Mouse (Mus musculus) MN1 (cell line): ENCODE results near the gene Tram2.
A peak's percentile ranks its signal among the peaks of the same experiment; 100 is the strongest.

ENCODE experiments used
- DNase-seq: peaks from one replicate; pipeline ENCODE4 v3.0.0-alpha.2; 2016; ENCODE audit warnings: low spot score

The Tram2 gene

GRCm38 (mm10) chr1:21079217-21079773 is at the start of gene Tram2:
Tram2 (minus strand) TSS chr1:21079229.
- peak; percentile 95 for DNase-seq

- no peak for DNase-seq
These were observed 45.8 kb upstream of the Tram2 start for GRCm38 (mm10) chr1:21124713-21125336.

GRCm38 (mm10) chr1:21103784-21104183 is 24.8 kb upstream of the Tram2 start:
- DNase-seq, result no peak

- peak; percentile 53 for DNase-seq
These were observed 22.4 kb upstream of the Tram2 start for GRCm38 (mm10) chr1:21101221-21102006.

GRCm38 (mm10) chr1:21100726-21101125 is 21.7 kb upstream of the Tram2 start:
- DNase-seq, result no peak

DNA sequence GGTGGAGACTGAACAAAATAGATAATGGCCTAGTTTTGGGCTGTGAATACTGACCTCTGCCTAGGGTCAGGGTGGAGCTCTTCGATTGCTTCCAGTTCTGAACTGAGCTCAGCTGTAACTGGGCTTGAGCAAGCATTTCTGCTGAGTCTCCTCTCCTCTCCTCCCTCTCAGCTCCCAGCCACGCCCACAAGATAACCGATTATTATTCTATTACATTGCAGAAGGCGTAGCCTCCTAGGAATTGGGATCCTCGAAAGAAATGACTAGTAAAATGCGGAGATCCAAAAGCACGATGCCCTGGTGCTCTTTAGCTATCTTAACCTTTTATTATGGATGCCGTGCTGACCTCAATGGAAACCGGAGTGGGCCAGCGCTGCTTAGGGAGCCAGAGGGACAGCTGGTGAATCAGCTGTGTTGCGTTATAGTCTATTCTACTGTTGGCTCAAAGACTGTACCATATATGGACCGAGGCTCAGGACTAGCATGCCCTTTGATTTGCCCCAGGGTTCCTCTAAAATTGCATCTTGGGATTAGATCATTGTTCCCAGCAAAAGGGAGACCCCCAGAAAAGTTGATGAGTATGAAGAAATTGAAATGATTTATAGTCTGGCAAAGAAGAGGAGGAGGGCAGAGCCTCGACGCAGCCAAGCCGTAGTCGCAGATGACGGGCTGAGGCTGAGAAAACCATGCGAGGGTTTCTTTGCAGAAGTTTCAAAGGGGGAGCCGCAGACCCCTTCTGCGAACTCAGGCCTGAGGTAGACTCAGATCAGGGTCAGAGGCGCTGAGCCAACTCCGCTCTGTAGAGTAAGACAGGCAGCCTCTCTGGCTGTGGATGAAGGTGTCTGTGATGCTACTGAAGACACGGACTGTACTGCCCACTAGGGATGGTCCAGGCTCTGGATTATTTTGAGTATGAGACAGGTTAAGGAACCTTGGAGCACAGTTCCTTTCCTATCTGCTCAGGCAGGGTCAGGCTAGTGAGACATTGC is 18.3 kb upstream of the Tram2 start:
- no peak for DNase-seq

GRCm38 (mm10) chr1:21094644-21095215 is 15.7 kb upstream of the Tram2 start:
- no peak for DNase-seq

DNA sequence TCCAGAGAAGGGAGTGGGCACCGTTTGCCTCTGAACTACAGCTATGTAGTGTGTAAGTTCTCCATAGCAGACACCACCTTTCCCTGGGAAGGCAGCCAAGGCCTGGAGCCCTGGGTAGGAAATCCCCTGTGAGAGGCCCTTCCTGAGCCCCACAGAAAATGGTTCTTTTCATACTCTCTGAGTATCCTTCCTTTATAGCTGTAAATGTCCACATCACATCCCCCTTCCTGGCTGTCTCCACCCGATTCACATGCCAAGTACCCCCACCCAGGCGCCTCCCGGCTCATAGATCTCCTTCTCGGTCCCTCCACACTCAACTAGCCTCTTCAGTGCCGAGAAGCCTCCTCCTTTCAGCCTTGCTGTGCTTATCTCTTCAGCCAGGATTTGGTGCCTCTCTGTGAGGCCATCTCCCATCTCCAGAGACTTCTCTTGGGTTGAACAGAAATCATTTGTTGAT is 10.7 kb upstream of the Tram2 start:
- DNase-seq, result peak; percentile 33

- peak; percentile 61 for DNase-seq
These were observed 7.3 kb upstream of the Tram2 start for GRCm38 (mm10) chr1:21086291-21086690.

GRCm38 (mm10) chr1:21084661-21085060 is 5.6 kb upstream of the Tram2 start:
- no peak for DNase-seq

DNA sequence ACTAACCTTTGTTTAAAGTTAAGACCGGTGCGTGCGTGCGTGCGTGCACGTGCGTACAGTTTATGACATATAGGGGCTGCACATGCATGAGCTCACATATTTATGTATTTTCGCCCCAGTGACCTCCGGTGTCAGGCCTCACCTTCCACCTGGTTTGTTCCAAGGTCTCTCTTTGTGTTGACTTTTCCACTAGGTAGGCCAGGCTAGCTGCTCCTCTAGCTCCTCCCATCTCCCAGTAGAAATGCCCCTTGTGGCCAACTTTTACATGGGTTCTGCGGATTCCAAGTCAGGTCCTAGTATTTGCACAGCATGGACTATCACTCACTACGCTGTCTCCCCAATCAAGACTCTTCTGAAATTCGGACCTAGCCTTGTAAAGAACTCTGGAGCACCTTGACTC is 1.3 kb upstream of the Tram2 start:
- DNase-seq, result peak; percentile 36

DNA sequence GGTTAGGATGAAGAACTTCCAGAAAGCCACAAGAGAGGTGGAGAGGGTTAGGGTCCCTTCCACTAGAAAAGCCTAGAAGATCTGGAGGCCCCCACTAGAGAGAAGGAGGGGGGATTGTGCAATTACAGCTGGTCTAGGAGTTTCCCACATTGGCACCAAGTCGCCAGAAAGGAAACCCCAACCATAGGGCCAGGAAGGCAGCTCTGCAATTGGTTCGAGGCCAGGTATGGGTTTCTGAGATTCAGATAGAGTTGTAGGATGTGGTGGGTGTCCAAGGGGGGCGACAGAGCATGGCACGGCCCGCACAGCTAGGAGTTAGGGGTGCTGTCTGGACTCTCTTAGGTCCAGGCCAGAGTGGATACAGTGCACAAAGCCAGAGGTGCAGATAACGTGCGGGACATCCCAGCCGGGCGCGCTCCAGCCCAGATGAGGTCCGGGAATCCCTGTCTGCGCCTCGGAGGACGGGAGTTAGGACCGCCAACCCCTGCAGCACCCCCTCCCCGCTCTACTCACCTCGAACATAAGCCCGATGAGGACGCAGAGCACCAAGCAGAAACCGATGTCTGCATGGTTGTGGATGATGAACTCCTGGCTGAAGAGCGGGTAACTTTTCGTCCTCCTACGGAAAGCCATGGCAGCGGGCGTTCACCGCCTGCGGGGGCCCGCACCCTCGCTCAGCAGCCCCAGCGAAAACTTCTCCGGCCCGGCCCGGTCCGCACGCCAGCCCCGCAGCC is 381 bp downstream of the Tram2 start:
- DNase-seq, result no peak

- no peak for DNase-seq
These were observed 1.4 kb downstream of the Tram2 start for GRCm38 (mm10) chr1:21077619-21078018.

- DNase-seq, result no peak
These were observed 1.8 kb downstream of the Tram2 start for GRCm38 (mm10) chr1:21077191-21077590.

DNA sequence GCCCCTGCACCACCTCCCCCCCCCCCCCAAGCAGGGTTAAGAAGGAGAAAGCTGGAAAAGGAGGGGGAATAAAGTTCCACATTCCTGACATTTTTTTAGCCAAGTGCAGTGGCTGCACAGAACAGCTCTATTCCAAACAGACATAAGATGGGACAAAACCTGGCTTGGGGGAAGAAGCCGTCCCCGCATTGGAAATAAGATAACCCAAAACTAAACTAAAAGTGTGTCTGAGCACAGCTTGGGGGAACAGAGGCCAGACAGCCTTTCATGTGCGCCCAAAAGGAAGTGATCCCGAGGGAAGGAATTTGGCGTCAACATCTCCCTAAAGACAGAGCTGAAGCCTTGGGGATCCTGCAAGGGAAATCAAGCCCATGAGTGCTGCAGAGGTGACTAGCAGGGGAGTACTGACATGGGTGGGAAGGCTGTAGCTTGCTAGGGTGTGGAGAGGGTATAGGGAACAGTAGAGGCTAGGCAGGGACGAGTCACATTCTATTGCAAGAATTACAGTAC is 3.0 kb downstream of the Tram2 start:
- no peak for DNase-seq

- no peak for DNase-seq
These were observed 4.8 kb downstream of the Tram2 start for GRCm38 (mm10) chr1:21074231-21074630.

- no peak for DNase-seq
These were observed 6.1 kb downstream of the Tram2 start for GRCm38 (mm10) chr1:21072875-21073444.

DNA sequence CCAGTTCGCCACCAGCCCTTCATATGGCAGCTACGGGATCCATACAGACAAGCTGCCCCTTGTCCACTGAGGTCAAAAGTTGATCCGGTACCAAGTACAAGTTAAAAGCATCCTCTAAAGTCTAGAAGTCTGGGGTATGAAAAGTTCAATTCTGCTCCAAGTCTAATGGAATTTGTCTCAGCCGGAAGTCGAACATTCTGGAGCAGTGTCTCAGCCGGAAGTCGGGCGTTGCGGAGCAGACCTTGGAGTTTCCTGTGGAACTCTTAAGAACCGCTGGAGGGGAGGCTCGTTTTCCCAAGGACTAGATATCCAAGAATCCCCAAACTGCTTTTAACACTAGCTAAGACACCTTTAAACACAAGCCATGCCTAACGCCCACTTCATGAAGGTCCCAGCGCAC is 8.4 kb downstream of the Tram2 start:
- no peak for DNase-seq

DNA sequence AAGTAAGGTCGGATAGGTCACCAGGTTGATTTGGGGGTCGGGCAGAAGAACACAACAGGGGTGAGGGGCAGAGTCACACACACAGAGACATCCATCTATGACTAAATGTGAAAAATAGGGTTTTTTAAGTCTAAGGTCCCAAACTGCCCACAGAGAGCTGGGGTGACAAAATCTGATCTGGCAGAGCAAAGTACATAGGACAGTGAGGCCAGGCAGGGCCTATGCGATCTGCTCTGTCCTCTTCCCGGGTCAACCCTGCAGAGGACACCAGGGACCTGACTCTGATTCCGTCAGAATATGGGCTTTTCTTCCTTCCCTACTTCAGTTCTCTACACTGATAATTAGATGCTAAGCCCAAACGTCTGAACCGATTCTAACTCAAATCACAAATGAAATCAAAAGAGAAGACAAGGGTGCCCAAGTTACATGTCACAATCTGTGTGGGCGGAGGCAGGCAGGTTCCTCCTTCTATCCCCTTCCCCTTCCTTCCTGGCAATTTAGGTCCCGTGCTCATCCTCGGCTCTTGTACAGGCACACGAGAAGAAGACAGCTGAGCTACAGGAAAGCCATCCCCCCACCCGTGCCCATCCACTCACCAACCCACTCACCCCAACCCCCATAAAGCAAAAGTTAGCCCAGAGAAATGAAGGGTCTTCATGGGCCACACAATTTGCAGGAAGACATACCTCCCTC is 9.1 kb downstream of the Tram2 start:
- DNase-seq, result no peak

- peak; percentile 43 for DNase-seq
These were observed 10.5 kb downstream of the Tram2 start for GRCm38 (mm10) chr1:21068491-21068890.
